8 mouse cellular contexts compared by ENCODE assay signal in genomic region chr13:63431030-63431856, GRCm38 (mm10).
A peak's percentile ranks its signal among the peaks of the same experiment; 100 is the strongest.
DNase-seq lines count a peak whose midpoint lies in the region; ATAC-seq and TF ChIP-seq lines count a peak whose summit lies in the region.

No protein-coding gene starts in this region.

- TF ChIP-seq RAD21 in CH12.LX (IDR thresholded peaks at IDR 0.05; ENCODE audit: low read depth, low read length), result no peak

- H3K4me1 ChIP-seq in CH12.LX (ENCODE audit: control insufficient read depth in 1 of 2, insufficient read depth in 2 of 2), result peaks cover 12 to 32% of the 10 kb centered on the region in 2 experiments; a peak in 3 of 4 replicates
- H3K4me1 ChIP-seq in forebrain, embryonic 11.5 days (replicated peaks; ENCODE audit: control insufficient read depth, insufficient read depth, low read length), result no peaks in the 10 kb centered on the region
- peaks cover 10% of the 10 kb centered on the region for H3K4me1 ChIP-seq in heart, embryonic 16.5 days (ENCODE audit: control insufficient read depth, insufficient read depth, low read length)
- H3K4me1 ChIP-seq in liver, embryonic 15.5 days (replicated peaks), result peaks cover 18% of the 10 kb centered on the region
- H3K4me1 ChIP-seq in neural tube, embryonic 12.5 days, result peaks cover 7% of the 10 kb centered on the region; the same call in 1 of the 2 replicates

- H3K27ac ChIP-seq in CH12.LX (ENCODE audit: insufficient read depth, low read depth), result peak overlapping the region; percentile 87
- H3K27ac ChIP-seq in forebrain, embryonic 11.5 days (ENCODE audit: low read depth, low read length), result peak overlapping the region; percentile 96
- peak overlapping the region; percentile 98 for H3K27ac ChIP-seq in heart, embryonic 16.5 days (ENCODE audit: low read length)
- H3K27ac ChIP-seq in liver, embryonic 15.5 days (replicated peaks), result peak overlapping the region; percentile 94
- H3K27ac ChIP-seq in neural tube, embryonic 12.5 days, result peak overlapping the region; percentile 91

- peak overlapping the region; percentile 65; the same call in 1 of the 2 replicates for H3K4me2 ChIP-seq in CH12.LX (ENCODE audit: insufficient read depth, low read depth, poor library complexity, severe bottlenecking)
- peak overlapping the region; percentile 74 for H3K4me2 ChIP-seq in forebrain, embryonic 11.5 days (ENCODE audit: low read depth, low read length, severe bottlenecking)
- peak overlapping the region; percentile 76 for H3K4me2 ChIP-seq in heart, embryonic 16.5 days (ENCODE audit: low read depth, low read length)
- H3K4me2 ChIP-seq in liver, embryonic 15.5 days, result peak overlapping the region; percentile 83
- peak overlapping the region; percentile 60 for H3K4me2 ChIP-seq in neural tube, embryonic 12.5 days (replicated peaks)

- WGBS in forebrain, embryonic 11.5 days, result under 1% methylated on average over 70 of the region's 82 CpGs
- WGBS in heart, embryonic 16.5 days, result under 1% methylated on average over 75 of the region's 82 CpGs
- under 1% methylated on average over 77 of the region's 82 CpGs for WGBS in liver, embryonic 15.5 days (ENCODE audit: insufficient replicate concordance)
- under 1% methylated on average over 76 of the region's 82 CpGs for WGBS in neural tube, embryonic 12.5 days

- 0 out of 2 replicates have a peak, but pooled peaks have one; percentile 16 for TF ChIP-seq EP300 in CH12.LX (IDR thresholded peaks at IDR 0.05; ENCODE audit: low read length)

- H3K27me3 ChIP-seq in CH12.LX (replicated peaks), result no peaks in the 10 kb centered on the region
- no peaks in the 10 kb centered on the region for H3K27me3 ChIP-seq in forebrain, embryonic 11.5 days (ENCODE audit: control insufficient read depth, insufficient read depth, low read length)
- H3K27me3 ChIP-seq in heart, embryonic 16.5 days (ENCODE audit: control insufficient read depth, insufficient read depth, low read length), result no peaks in the 10 kb centered on the region
- no peaks in the 10 kb centered on the region for H3K27me3 ChIP-seq in liver, embryonic 15.5 days
- no peaks in the 10 kb centered on the region for H3K27me3 ChIP-seq in neural tube, embryonic 12.5 days (replicated peaks)

- no peak for TF ChIP-seq CTCF in CH12.LX (conservative IDR thresholded peaks at IDR 0.05 in 1 of 2, IDR thresholded peaks at IDR 0.05 in 1 of 2; ENCODE audit: low read depth in 2 of 2, low read length in 2 of 2)

- peak; percentile 96 for ATAC-seq in forebrain, embryonic 11.5 days (replicated peaks; ENCODE audit: low FRiP score)
- ATAC-seq in heart, embryonic 16.5 days (replicated peaks; ENCODE audit: extremely low read depth, insufficient read depth, low FRiP score), result peak; percentile 94
- ATAC-seq in liver, embryonic 15.5 days (ENCODE audit: insufficient read depth), result peak; percentile 90
- ATAC-seq in neural tube, embryonic 12.5 days (ENCODE audit: low FRiP score, low read depth), result peak; percentile 96

- H3K9ac ChIP-seq in CH12.LX (ENCODE audit: insufficient read depth, low read depth), result peak overlapping the region; percentile 80
- peak overlapping the region; percentile 83 for H3K9ac ChIP-seq in forebrain, embryonic 11.5 days (ENCODE audit: low read length)
- peak overlapping the region; percentile 79 for H3K9ac ChIP-seq in heart, embryonic 16.5 days (ENCODE audit: low read length)
- peak overlapping the region; percentile 76 for H3K9ac ChIP-seq in liver, embryonic 15.5 days
- H3K9ac ChIP-seq in neural tube, embryonic 12.5 days, result peak overlapping the region; percentile 73

- dilution Hi-C loops in CH12.LX (cut with MboI; ENCODE audit: extremely low pct_ligation_motif_present, extremely low pct_unique_long_range_greater_than_20kb, low sequenced_read_pairs), result no loop called here

- no peaks in the 10 kb centered on the region for H3K36me3 ChIP-seq in CH12.LX (replicated peaks in 1 of 2; ENCODE audit: control insufficient read depth in 1 of 2, insufficient read depth in 1 of 2, low read length in 1 of 2)
- H3K36me3 ChIP-seq in forebrain, embryonic 11.5 days (ENCODE audit: control insufficient read depth, insufficient read depth, low read length), result no peaks in the 10 kb centered on the region
- H3K36me3 ChIP-seq in heart, embryonic 16.5 days (ENCODE audit: control insufficient read depth, insufficient read depth), result no peaks in the 10 kb centered on the region
- no peaks in the 10 kb centered on the region for H3K36me3 ChIP-seq in liver, embryonic 15.5 days (replicated peaks)
- no peaks in the 10 kb centered on the region for H3K36me3 ChIP-seq in neural tube, embryonic 12.5 days

- no peaks in the 10 kb centered on the region for H3K9me3 ChIP-seq in CH12.LX (replicated peaks; ENCODE audit: low read length)
- H3K9me3 ChIP-seq in forebrain, embryonic 11.5 days (ENCODE audit: control insufficient read depth, low read length), result no peaks in the 10 kb centered on the region
- no peaks in the 10 kb centered on the region for H3K9me3 ChIP-seq in heart, embryonic 16.5 days (replicated peaks; ENCODE audit: control insufficient read depth, low read length)
- no peaks in the 10 kb centered on the region for H3K9me3 ChIP-seq in liver, embryonic 15.5 days (replicated peaks)
- H3K9me3 ChIP-seq in neural tube, embryonic 12.5 days, result no peaks in the 10 kb centered on the region

- peaks cover 2% of the 10 kb centered on the region; the same call in 1 of the 2 replicates for H3K79me2 ChIP-seq in CH12.LX (replicated peaks; ENCODE audit: control insufficient read depth, extremely low read depth, insufficient read depth, poor library complexity, severe bottlenecking)

- H3K4me3 ChIP-seq in CH12.LX (replicated peaks in 1 of 3; ENCODE audit: low read depth in 2 of 3, low read length in 2 of 3, poor library complexity in 1 of 3), result peak overlapping the region; percentile 57 to 80 (median 66)
- peak overlapping the region; percentile 65 for H3K4me3 ChIP-seq in forebrain, embryonic 11.5 days (ENCODE audit: low read depth, low read length)
- H3K4me3 ChIP-seq in heart, embryonic 16.5 days (ENCODE audit: low read length), result peak overlapping the region; percentile 66
- H3K4me3 ChIP-seq in liver, embryonic 15.5 days (replicated peaks), result peak overlapping the region; percentile 75
- peak overlapping the region; percentile 58 for H3K4me3 ChIP-seq in neural tube, embryonic 12.5 days

- peak; percentile 86 for TF ChIP-seq POLR2A in CH12.LX (IDR thresholded peaks at IDR 0.05; ENCODE audit: low read depth, low read length)

- peak; percentile 97 for DNase-seq in CH12.LX (ENCODE audit: extremely low read depth)
- DNase-seq in c-Kit-positive CD71-positive TER-119-negative erythroid progenitor cells, embryonic 14.5 days (ENCODE audit: low read depth), result peak; percentile 97
- peak; percentile 99 for DNase-seq in forebrain, embryonic 11.5 days (ENCODE audit: low spot score)
- DNase-seq in kidney, postnatal 36 days, result peak; percentile 97 to 99
- peak; percentile 83 for DNase-seq in telencephalon, adult 2 months (ENCODE audit: low read depth, low spot score)

- in situ Hi-C loops in CH12.LX (cut with MboI; ENCODE audit: low pct_ligation_motif_present, low pct_unique_long_range_greater_than_20kb, low sequenced_read_pairs), result no loop called here

TF ChIP-seq in CH12.LX, 34 proteins besides CTCF, POLR2A, EP300 and RAD21 (continues in another document):
- TF ChIP-seq JUN (IDR thresholded peaks at IDR 0.05; ENCODE audit: insufficient read depth, low read depth, low read length) (no peak), POLR2AphosphoS2 (IDR thresholded peaks at IDR 0.05; ENCODE audit: low read depth, low read length) (peak; percentile 88), PAX5 (IDR thresholded peaks at IDR 0.05; ENCODE audit: low read length) (no peak), USF1 (IDR thresholded peaks at IDR 0.05; ENCODE audit: low read depth, low read length) (no peak), SIN3A (IDR thresholded peaks at IDR 0.05; ENCODE audit: low read length) (peak; percentile 70), MAX (IDR thresholded peaks at IDR 0.05; ENCODE audit: low read length) (peak; percentile 65), USF2 (conservative IDR thresholded peaks at IDR 0.05; ENCODE audit: low read depth, low read length) (no peak), IRF4 (IDR thresholded peaks at IDR 0.05; ENCODE audit: low read depth, low read length) (peak; percentile 79), ZKSCAN1 (IDR thresholded peaks at IDR 0.05; ENCODE audit: borderline replicate concordance, low read depth, low read length) (no peak), MEF2A (IDR thresholded peaks at IDR 0.05; ENCODE audit: borderline replicate concordance, low read depth, low read length) (peak; percentile 42; the same call in 1 of the 2 replicates), BHLHE40 (IDR thresholded peaks at IDR 0.05; ENCODE audit: low read depth, low read length) (peak; percentile 60; the same call in 1 of the 2 replicates), ETS1 (conservative IDR thresholded peaks at IDR 0.05; ENCODE audit: low read depth, low read length) (0 out of 2 replicates have a peak, but pooled peaks have one; percentile 29), CHD1 (IDR thresholded peaks at IDR 0.05; ENCODE audit: low read depth, low read length) (0 out of 2 replicates have a peak, but pooled peaks have one; percentile 21), ZMIZ1 (IDR thresholded peaks at IDR 0.05; ENCODE audit: low read depth, low read length) (peak; percentile 91; the same call in 1 of the 2 replicates), TBP (conservative IDR thresholded peaks at IDR 0.05; ENCODE audit: low read depth, low read length) (peak; percentile 84), CHD2 (IDR thresholded peaks at IDR 0.05; ENCODE audit: low read length) (peak; percentile 94), JUND (conservative IDR thresholded peaks at IDR 0.05; ENCODE audit: low read depth, low read length) (no peak), ZNF384 (IDR thresholded peaks at IDR 0.05; ENCODE audit: low read depth, low read length) (peak; percentile 42; the same call in 1 of the 2 replicates), HCFC1 (IDR thresholded peaks at IDR 0.05; ENCODE audit: low read depth, low read length) (peak; percentile 80), KAT2A (IDR thresholded peaks at IDR 0.05; ENCODE audit: insufficient replicate concordance, low read length) (0 out of 2 replicates have a peak, but pooled peaks have one; percentile 66), MAFK (IDR thresholded peaks at IDR 0.05; ENCODE audit: insufficient replicate concordance, low read length) (no peak), GABPA (IDR thresholded peaks at IDR 0.05; ENCODE audit: insufficient replicate concordance, low read depth, low read length) (no peak), MAZ (IDR thresholded peaks at IDR 0.05; ENCODE audit: low read depth, low read length) (peak; percentile 46; the same call in 1 of the 2 replicates), SMC3 (IDR thresholded peaks at IDR 0.05; ENCODE audit: low read depth, low read length) (no peak), ELF1 (IDR thresholded peaks at IDR 0.05; ENCODE audit: low read depth, low read length) (peak; percentile 72), E2F4 (IDR thresholded peaks at IDR 0.05; ENCODE audit: insufficient replicate concordance, low read depth, low read length) (peak; percentile 86; the same call in 1 of the 2 replicates), UBTF (IDR thresholded peaks at IDR 0.05; ENCODE audit: low read depth, low read length) (0 out of 2 replicates have a peak, but pooled peaks have one; percentile 47)

Comparison
In these comparisons a context has a peak if more than half of its experiments do, and no peak if none do; other contexts are left out.
1. Peak in every context shown above with its lines: DNase-seq, ATAC-seq, H3K4me3 ChIP-seq and H3K27ac ChIP-seq.